Mouse (Mus musculus) CH12.LX (cell line): ENCODE data around the gene Fyco1. TPM values are rescaled to one million over a fixed set of nuclear protein-coding genes. Genes with fewer than 3 reads are reported as not detected.
A peak's percentile ranks its signal among the peaks of the same experiment; 100 is the strongest.

Experiments used
- DNase-seq: peaks from one replicate; pipeline ENCODE4 v3.0.0-alpha.2; 2013; ENCODE audit errors: extremely low read depth
- H3K27ac ChIP-seq: 2 replicates; pipeline ENCODE4 v1.5.1; 2012; ENCODE audit warnings: low read depth, mild to moderate bottlenecking, control low read depth, moderate library complexity; ENCODE audit not compliant: insufficient read depth
- H3K27me3 ChIP-seq: replicated peaks from 2 replicates; pipeline ENCODE3; 2012; ENCODE audit warnings: inconsistent platforms
- H3K36me3 ChIP-seq, 2 experiments: replicated peaks in 1 of 2; 2 replicates each; pipeline versions ENCODE3 to v1.6.1; 2012; ENCODE audit warnings: inconsistent platforms in 1 of 2, low read length in 1 of 2, mild to moderate bottlenecking in 1 of 2, mixed read lengths in 1 of 2, moderate library complexity in 1 of 2; ENCODE audit not compliant: control insufficient read depth in 1 of 2, insufficient read depth in 1 of 2
- H3K4me1 ChIP-seq, 2 experiments: 2 replicates each; pipeline ENCODE4 v1.6.1; 2012; ENCODE audit warnings: inconsistent platforms in 1 of 2, moderate library complexity in 1 of 2; ENCODE audit not compliant: insufficient read depth in 2 of 2, control insufficient read depth in 1 of 2
- H3K4me2 ChIP-seq: 2 replicates; pipeline ENCODE4 v1.6.1; 2012; ENCODE audit warnings: low read depth, mild to moderate bottlenecking, control low read depth; ENCODE audit not compliant: poor library complexity, insufficient read depth, severe bottlenecking
- H3K4me3 ChIP-seq, 3 experiments: fragments of 150-350 bp in 1 of 3; sonication (generic) in 1 of 3; replicated peaks in 1 of 3; 2 replicates each; pipeline versions ENCODE3 to v1.5.1; 2011 to 2012; ENCODE audit warnings: low read depth in 2 of 3, low read length in 2 of 3, mild to moderate bottlenecking in 2 of 3, moderate library complexity in 2 of 3, control low read depth in 1 of 3, improper control_type of control experiment in 1 of 3, inconsistent platforms in 1 of 3, mixed read lengths in 1 of 3; ENCODE audit not compliant: poor library complexity in 1 of 3
- H3K79me2 ChIP-seq: replicated peaks from 2 replicates; pipeline ENCODE4 v1.6.1; 2012; ENCODE audit warnings: mild to moderate bottlenecking, moderate library complexity; ENCODE audit not compliant: control insufficient read depth, poor library complexity, insufficient read depth, severe bottlenecking; ENCODE audit errors: extremely low read depth
- H3K9ac ChIP-seq: 2 replicates; pipeline ENCODE4 v1.6.1; 2012; ENCODE audit warnings: low read depth, mild to moderate bottlenecking, control low read depth, moderate library complexity; ENCODE audit not compliant: insufficient read depth
- H3K9me3 ChIP-seq: replicated peaks from 2 replicates; pipeline ENCODE3; 2012; ENCODE audit warnings: low read length, inconsistent platforms, mixed read lengths
- BHLHE40 ChIP-seq: IDR thresholded peaks from 2 replicates; pipeline ENCODE4 v1.6.1; 2011; ENCODE audit warnings: mild to moderate bottlenecking, low read depth, low read length, improper control_type of control experiment
- CHD2 ChIP-seq: IDR thresholded peaks from 2 replicates; pipeline ENCODE4 v1.6.1; 2011; ENCODE audit warnings: low read length, improper control_type of control experiment
- CTCF ChIP-seq, 2 experiments: IDR thresholded peaks in 1 of 2; conservative IDR thresholded peaks in 1 of 2; 2 replicates each; pipeline ENCODE4 v1.5.1; 2011 to 2012; ENCODE audit warnings: low read depth in 2 of 2, low read length in 2 of 2, improper control_type of control experiment in 1 of 2, inconsistent platforms in 1 of 2, mild to moderate bottlenecking in 1 of 2, moderate library complexity in 1 of 2
- E2F4 ChIP-seq: IDR thresholded peaks from 2 replicates; pipeline ENCODE4 v1.6.1; 2011; ENCODE audit warnings: low read depth, low read length, improper control_type of control experiment; ENCODE audit not compliant: insufficient replicate concordance
- EP300 ChIP-seq: IDR thresholded peaks from 2 replicates; pipeline ENCODE4 v1.6.1; 2011; ENCODE audit warnings: low read length, improper control_type of control experiment
- ETS1 ChIP-seq: conservative IDR thresholded peaks from 2 replicates; pipeline ENCODE4 v1.6.1; 2012; ENCODE audit warnings: low read depth, mild to moderate bottlenecking, inconsistent platforms, low read length, improper control_type of control experiment, moderate library complexity
- GABPA ChIP-seq: IDR thresholded peaks from 2 replicates; pipeline ENCODE4 v1.6.1; 2012; ENCODE audit warnings: low read depth, low read length, improper control_type of control experiment, inconsistent platforms; ENCODE audit not compliant: insufficient replicate concordance
- IRF4 ChIP-seq: IDR thresholded peaks from 2 replicates; pipeline ENCODE4 v1.6.1; 2014; ENCODE audit warnings: low read depth, mild to moderate bottlenecking, inconsistent platforms, low read length, improper control_type of control experiment
- JUN ChIP-seq: IDR thresholded peaks from 2 replicates; pipeline ENCODE4 v1.6.1; 2011; ENCODE audit warnings: low read depth, mild to moderate bottlenecking, low read length, improper control_type of control experiment, moderate library complexity; ENCODE audit not compliant: insufficient read depth
- JUND ChIP-seq: conservative IDR thresholded peaks from 2 replicates; pipeline ENCODE4 v1.6.1; 2011; ENCODE audit warnings: low read depth, low read length, improper control_type of control experiment
- KAT2A ChIP-seq: IDR thresholded peaks from 2 replicates; pipeline ENCODE4 v1.6.1; 2012; ENCODE audit warnings: low read length, improper control_type of control experiment, inconsistent platforms; ENCODE audit not compliant: insufficient replicate concordance
- MAFK ChIP-seq: IDR thresholded peaks from 2 replicates; pipeline ENCODE4 v1.6.1; 2011; ENCODE audit warnings: low read length, improper control_type of control experiment; ENCODE audit not compliant: insufficient replicate concordance
- MAZ ChIP-seq: IDR thresholded peaks from 2 replicates; pipeline ENCODE4 v1.6.1; 2012; ENCODE audit warnings: low read depth, mild to moderate bottlenecking, inconsistent platforms, low read length, improper control_type of control experiment, moderate library complexity
- MXI1 ChIP-seq: IDR thresholded peaks from 2 replicates; pipeline ENCODE4 v1.6.1; 2011; ENCODE audit warnings: mild to moderate bottlenecking, low read depth, low read length, improper control_type of control experiment
- MYC ChIP-seq: IDR thresholded peaks from 2 replicates; pipeline ENCODE4 v1.6.1; 2011; ENCODE audit warnings: low read depth, mild to moderate bottlenecking, improper control_type of control experiment, low read length
- NELFE ChIP-seq: IDR thresholded peaks from 2 replicates; pipeline ENCODE4 v1.6.1; 2011; ENCODE audit warnings: low read depth, low read length, improper control_type of control experiment
- NRF1 ChIP-seq: IDR thresholded peaks from 2 replicates; pipeline ENCODE4 v1.6.1; 2014; ENCODE audit warnings: low read depth, mild to moderate bottlenecking, inconsistent platforms, low read length, improper control_type of control experiment, moderate library complexity
- PAX5 ChIP-seq: IDR thresholded peaks from 2 replicates; pipeline ENCODE4 v1.6.1; 2012; ENCODE audit warnings: low read length, inconsistent platforms, mixed read lengths
- POLR2AphosphoS2 ChIP-seq: IDR thresholded peaks from 2 replicates; pipeline ENCODE4 v1.6.1; 2011; ENCODE audit warnings: low read depth, low read length, improper control_type of control experiment
- RAD21 ChIP-seq: IDR thresholded peaks from 2 replicates; pipeline ENCODE4 v1.6.1; 2011; ENCODE audit warnings: low read depth, mild to moderate bottlenecking, low read length, improper control_type of control experiment, moderate library complexity
- SMC3 ChIP-seq: IDR thresholded peaks from 2 replicates; pipeline ENCODE4 v1.6.1; 2011; ENCODE audit warnings: low read depth, low read length, improper control_type of control experiment
- TCF12 ChIP-seq: IDR thresholded peaks from 2 replicates; pipeline ENCODE4 v1.6.1; 2014; ENCODE audit warnings: low read depth, mild to moderate bottlenecking, inconsistent platforms, low read length, improper control_type of control experiment
- UBTF ChIP-seq: IDR thresholded peaks from 2 replicates; pipeline ENCODE4 v1.6.1; 2012; ENCODE audit warnings: low read depth, mild to moderate bottlenecking, inconsistent platforms, low read length, improper control_type of control experiment, moderate library complexity
- USF2 ChIP-seq: conservative IDR thresholded peaks from 2 replicates; pipeline ENCODE4 v1.6.1; 2011; ENCODE audit warnings: low read depth, low read length, improper control_type of control experiment
- ZKSCAN1 ChIP-seq: IDR thresholded peaks from 2 replicates; pipeline ENCODE4 v1.6.1; 2012; ENCODE audit warnings: low read depth, inconsistent platforms, low read length, improper control_type of control experiment, borderline replicate concordance
- ZMIZ1 ChIP-seq: IDR thresholded peaks from 2 replicates; pipeline ENCODE4 v1.6.1; 2012; ENCODE audit warnings: low read depth, mild to moderate bottlenecking, inconsistent platforms, low read length, improper control_type of control experiment
- ZNF384 ChIP-seq: IDR thresholded peaks from 2 replicates; pipeline ENCODE4 v1.6.1; 2012; ENCODE audit warnings: low read depth, low read length, improper control_type of control experiment, inconsistent platforms
- dilution Hi-C: fragments of 300-500 bp; cut with MboI; formaldehyde crosslinking; loops from 2 replicates; pipeline ENCODE4 v1.14.3; 2020; ENCODE audit warnings: low sequenced_read_pairs; ENCODE audit not compliant: extremely low pct_unique_long_range_greater_than_20kb, extremely low pct_ligation_motif_present
- in situ Hi-C: fragments of 300-500 bp; cut with MboI; formaldehyde crosslinking; loops from 3 replicates; pipeline ENCODE4 v1.14.3; 2019; ENCODE audit warnings: low sequenced_read_pairs, low pct_ligation_motif_present, low pct_unique_long_range_greater_than_20kb, mixed read lengths
- polyA plus RNA-seq: library from polyadenylated mRNA; unstranded; fragments of >175 nt; gene quantifications from 2 replicates; pipeline ENCODE4 v1.2.1, GENCODE M21; 2012; ENCODE audit warnings: low read depth; ENCODE audit not compliant: insufficient read length
- total RNA-seq, 2 experiments: library from RNA; depleted of rRNA; stranded (reverse); fragments of 300-350 nt in 1 of 2; fragments of >200 nt in 1 of 2; gene quantifications; 2 replicates each; pipeline ENCODE4 v1.2.3; 2012 to 2014

Fyco1 gene
- total and polyA plus RNA-seq, 3 experiments: 2.1 to 10.2 (median 6.0) TPM

- no peak for TF ChIP-seq GABPA
- no peak for TF ChIP-seq PAX5
- peak; percentile 72 for TF ChIP-seq BHLHE40
- no peak; the same call in 1 of the 2 replicates for TF ChIP-seq SMC3
- no peak for TF ChIP-seq ZNF384
- no peak for TF ChIP-seq ZMIZ1
- no peak for TF ChIP-seq NELFE
These were observed 88.8 kb downstream of the Fyco1 start (continued) for GRCm38 (mm10) chr9:123762886-123763285.

GRCm38 (mm10) chr9:123760806-123761205 lies 90.9 kb downstream of the Fyco1 start:
- H3K27me3 ChIP-seq: no peaks in the 10 kb centered on the region
- in situ Hi-C loops: loop anchor here (10.0 kb wide), 1 partner anchor 46 kb away; the partner anchor contains the start of gene Lztfl1
- H3K9ac ChIP-seq: no peak overlapping the region
- H3K27ac ChIP-seq: no peak overlapping the region
- H3K79me2 ChIP-seq: no peaks in the 10 kb centered on the region
- TF ChIP-seq POLR2AphosphoS2: no peak
- TF ChIP-seq IRF4: no peak
- no peak for TF ChIP-seq JUND
- no peak for TF ChIP-seq MYC
- TF ChIP-seq BHLHE40: no peak
- no peak for TF ChIP-seq EP300
- no peak for TF ChIP-seq CHD2
- no peak for TF ChIP-seq MAZ
- no peak for TF ChIP-seq ZKSCAN1
- no peak for TF ChIP-seq TCF12
- no peak for TF ChIP-seq MAFK
- no peak overlapping the region for H3K4me2 ChIP-seq
- dilution Hi-C loops: no loop called here
- H3K4me1 ChIP-seq: peaks cover under 1 to 29% of the 10 kb centered on the region in 2 experiments; a peak in 3 of 4 replicates
- DNase-seq: no peak
- no peaks in the 10 kb centered on the region for H3K9me3 ChIP-seq
- H3K4me3 ChIP-seq: no peak overlapping the region
- no peaks in the 10 kb centered on the region for H3K36me3 ChIP-seq

DNA sequence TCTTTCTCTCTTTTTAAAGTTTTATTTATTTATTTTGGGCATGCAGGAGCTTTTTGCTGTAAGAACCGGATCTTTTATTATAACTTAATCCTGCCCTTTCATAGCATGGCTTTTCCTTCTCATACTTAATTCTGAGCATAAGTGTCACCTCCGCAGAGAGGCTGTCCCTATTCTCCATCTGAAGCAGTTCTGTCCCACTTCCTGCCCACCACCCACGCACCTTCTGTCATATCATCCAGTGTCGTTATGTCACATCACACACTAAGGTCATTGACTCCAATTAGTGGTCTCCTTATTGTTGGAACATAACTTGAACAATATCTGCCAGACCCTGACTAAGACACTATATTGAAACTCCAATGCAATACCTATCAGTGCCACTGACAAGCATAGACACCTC lies 93.1 kb downstream of the Fyco1 start:
- Histone ChIP-seq H3K4me3 (no peak overlapping the region), H3K9ac (no peak overlapping the region), H3K36me3 (no peaks in the 10 kb centered on the region), H3K4me2 (no peak overlapping the region), H3K9me3 (no peaks in the 10 kb centered on the region), H3K27ac (no peak overlapping the region), H3K4me1 (peaks cover 4 to 30% of the 10 kb centered on the region in 2 experiments), H3K27me3 (no peaks in the 10 kb centered on the region)
- no peak for DNase-seq
- dilution Hi-C loops: no loop called here
- in situ Hi-C loops: no loop called here
- TF ChIP-seq RAD21 (no peak), USF2 (no peak), JUN (no peak), ETS1 (no peak), E2F4 (no peak), MYC (no peak), MXI1 (no peak), NRF1 (no peak), TCF12 (no peak), UBTF (no peak), MAZ (no peak), NELFE (no peak), CTCF (conservative IDR thresholded peaks at IDR 0.05 in 1 of 2, IDR thresholded peaks at IDR 0.05 in 1 of 2; ENCODE audit: low read depth in 2 of 2, low read length in 2 of 2) (no peak), KAT2A (no peak), POLR2AphosphoS2 (no peak), JUND (no peak), ZMIZ1 (no peak)
- TF ChIP-seq, all 38 proteins: peak for 0
- H3K79me2 ChIP-seq: no peaks in the 10 kb centered on the region
